Mouse (Mus musculus): Measurements from ENCODE around the gene Vapb.

Gene Vapb

DNA sequence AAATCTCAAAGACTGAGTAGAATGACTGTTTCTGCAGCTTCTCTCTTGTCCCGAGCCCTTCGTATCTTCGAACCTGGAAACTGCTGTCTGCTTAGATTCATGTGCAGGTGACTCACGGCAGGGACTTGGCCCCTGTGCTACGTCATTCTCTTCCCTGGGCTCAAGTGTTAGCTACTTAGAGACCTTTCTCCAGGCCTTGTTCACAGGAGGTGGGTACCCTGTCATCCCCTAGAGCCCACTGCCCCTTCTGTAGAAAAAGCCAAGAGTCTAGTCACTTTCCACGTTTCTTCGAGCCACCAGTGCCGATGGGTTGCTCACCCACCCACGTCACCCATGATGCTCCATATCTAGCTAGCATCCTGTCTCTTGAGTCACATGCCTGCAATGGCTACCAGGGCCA, 89.9 kb downstream of the Vapb start:
- DNase-seq (ENCODE audit: extremely low read depth, insufficient read length, low spot score) = no peak

DNA sequence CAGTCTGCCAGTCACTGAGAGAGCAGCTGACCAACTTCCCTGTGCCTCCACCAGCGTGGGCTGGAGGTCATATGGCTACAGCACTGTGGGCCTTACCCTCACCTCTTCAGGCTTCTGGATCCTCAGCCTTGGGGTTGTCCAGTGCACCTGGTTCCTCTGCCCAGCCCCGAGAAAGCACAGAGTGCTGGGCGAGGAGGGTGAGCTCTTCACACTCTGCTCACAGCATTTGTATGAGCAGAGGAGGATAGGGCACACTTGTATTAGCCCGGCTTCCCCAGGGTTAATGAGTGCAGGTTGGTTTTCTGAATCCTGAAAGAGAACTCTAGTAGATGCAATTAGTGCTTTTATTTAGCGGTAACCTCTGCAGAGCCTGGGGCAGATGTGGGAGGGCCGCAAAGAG, 90.8 kb downstream of the Vapb start:
- DNase-seq (ENCODE audit: extremely low read depth, insufficient read length, low spot score) = no peak

DNA sequence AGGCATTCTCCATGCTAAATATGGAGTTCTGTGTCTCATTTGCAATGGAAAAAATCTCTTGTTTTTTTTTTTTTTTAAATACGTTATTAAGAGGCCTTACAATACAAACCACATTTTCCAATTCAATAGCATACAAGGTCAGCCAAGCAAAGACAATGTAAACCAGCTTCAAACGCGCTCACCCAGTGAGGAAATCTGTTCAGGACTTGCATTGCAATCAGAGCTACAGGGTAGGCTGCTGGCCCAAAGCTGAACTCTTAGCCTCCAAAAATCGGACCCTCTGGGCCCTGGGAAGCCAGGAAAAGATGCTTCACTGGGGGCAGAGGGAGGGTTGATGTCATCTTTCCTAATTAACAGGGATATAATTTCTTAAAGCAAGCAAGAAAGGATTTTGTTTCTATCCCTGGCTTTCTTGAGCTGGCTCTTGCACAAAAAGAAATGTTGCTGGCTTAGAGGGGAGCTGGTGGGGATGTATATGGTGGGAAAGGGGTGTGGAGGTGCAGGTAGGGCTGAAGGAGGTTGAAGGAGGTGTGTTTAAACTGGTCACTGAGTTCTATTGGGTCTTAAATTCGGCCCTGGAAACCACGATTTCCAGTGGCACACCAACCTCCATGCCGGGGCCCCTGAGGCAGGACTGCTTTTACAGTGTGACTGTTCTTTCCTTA, 95.6 kb downstream of the Vapb start:
- no peak for DNase-seq (ENCODE audit: extremely low read depth, insufficient read length, low spot score)

Data from 3134 (cell line).